ENCODE assay signal across 8 mouse cellular contexts in genomic region chr4:144892937-144893272, GRCm38 (mm10). TPM values are rescaled to one million over a fixed set of nuclear protein-coding genes. Genes with fewer than 3 reads are reported as not detected.
A peak's percentile ranks its signal among the peaks of the same experiment; 100 is the strongest.
DNase-seq lines count a peak whose midpoint lies in the region; ATAC-seq and TF ChIP-seq lines count a peak whose summit lies in the region.

No protein-coding gene starts in this region.

- H3K36me3 ChIP-seq in limb, embryonic 11.5 days (ENCODE audit: control insufficient read depth, insufficient read depth, low read length), result no peaks in the 10 kb centered on the region
- H3K36me3 ChIP-seq in neural tube, embryonic 13.5 days, result no peaks in the 10 kb centered on the region

- no peaks in the 10 kb centered on the region for H3K9me3 ChIP-seq in limb, embryonic 11.5 days (ENCODE audit: control insufficient read depth, low read length)
- no peaks in the 10 kb centered on the region for H3K9me3 ChIP-seq in neural tube, embryonic 13.5 days

- no peak for TF ChIP-seq CTCF in lung, adult 2 months (IDR thresholded peaks at IDR 0.05; ENCODE audit: insufficient read depth, low read length)
- TF ChIP-seq CTCF in embryonic fibroblast, embryonic 13.5 days (IDR thresholded peaks at IDR 0.05; ENCODE audit: borderline replicate concordance, insufficient read depth, low read length), result no peak

- H3K4me2 ChIP-seq in limb, embryonic 11.5 days (ENCODE audit: low read depth, severe bottlenecking), result peak overlapping the region; percentile 97
- peak overlapping the region; percentile 85 for H3K4me2 ChIP-seq in neural tube, embryonic 13.5 days

- under 1% methylated on average over 12 of the region's 12 CpGs for WGBS in lung, adult 2 months
- WGBS in limb, embryonic 11.5 days, result under 1% methylated on average over 12 of the region's 12 CpGs
- WGBS in neural tube, embryonic 13.5 days, result 0% methylated on average over 9 of the region's 12 CpGs

- H3K4me3 ChIP-seq in lung, adult 2 months (replicated peaks; ENCODE audit: extremely low read depth, low read depth, low read length), result peak overlapping the region; percentile 89
- peak overlapping the region; percentile 65 for H3K4me3 ChIP-seq in embryonic fibroblast, embryonic 13.5 days (ENCODE audit: insufficient read depth, low read length)
- H3K4me3 ChIP-seq in limb, embryonic 11.5 days (ENCODE audit: low read depth, low read length), result peak overlapping the region; percentile 61
- H3K4me3 ChIP-seq in neural tube, embryonic 13.5 days, result peak overlapping the region; percentile 49

- H3K4me1 ChIP-seq in lung, adult 2 months (ENCODE audit: control insufficient read depth, insufficient read depth, low read length), result peaks cover 25% of the 10 kb centered on the region
- peaks cover 5% of the 10 kb centered on the region for H3K4me1 ChIP-seq in embryonic fibroblast, embryonic 13.5 days (ENCODE audit: control insufficient read depth, insufficient read depth, low read length)
- peaks cover 23% of the 10 kb centered on the region for H3K4me1 ChIP-seq in limb, embryonic 11.5 days (ENCODE audit: control insufficient read depth, insufficient read depth, low read length)
- H3K4me1 ChIP-seq in neural tube, embryonic 13.5 days (replicated peaks), result peaks cover 57% of the 10 kb centered on the region

- no peak for DNase-seq in lung, adult 2 months
- no peak for DNase-seq in lung, postnatal 4 days
- DNase-seq in limb, embryonic 11.5 days (ENCODE audit: low spot score), result no peak
- no peak for DNase-seq in retina, embryonic 14.5 days (ENCODE audit: low spot score)
- no peak for DNase-seq in cerebellum, adult 9-10 months
- no peak for DNase-seq in spleen, postnatal 36 days (ENCODE audit: low spot score in 2 of 2)

- no peak for TF ChIP-seq POLR2A in lung, adult 2 months (IDR thresholded peaks at IDR 0.05; ENCODE audit: borderline replicate concordance, extremely low read depth, low read depth, low read length)
- TF ChIP-seq POLR2A in embryonic fibroblast, embryonic 13.5 days (IDR thresholded peaks at IDR 0.05; ENCODE audit: low read depth, low read length), result no peak

- H3K27me3 ChIP-seq in limb, embryonic 11.5 days (ENCODE audit: control insufficient read depth, insufficient read depth, low read length), result no peaks in the 10 kb centered on the region
- peaks cover 13% of the 10 kb centered on the region; the same call in 1 of the 2 replicates for H3K27me3 ChIP-seq in neural tube, embryonic 13.5 days

- peak overlapping the region; percentile 6 for H3K27ac ChIP-seq in embryonic fibroblast, embryonic 13.5 days (ENCODE audit: insufficient read depth, low read length)
- peak overlapping the region; percentile 75 for H3K27ac ChIP-seq in limb, embryonic 11.5 days (replicated peaks; ENCODE audit: low read depth, low read length)
- peak overlapping the region; percentile 61 for H3K27ac ChIP-seq in neural tube, embryonic 13.5 days (replicated peaks)

- H3K9ac ChIP-seq in limb, embryonic 11.5 days (ENCODE audit: low read length), result peak overlapping the region; percentile 68
- H3K9ac ChIP-seq in neural tube, embryonic 13.5 days, result peak overlapping the region; percentile 69

- ATAC-seq in limb, embryonic 11.5 days (ENCODE audit: insufficient number of reproducible peaks, low FRiP score, low TSS enrichment, low read depth), result no peak
- ATAC-seq in neural tube, embryonic 13.5 days (ENCODE audit: low read depth), result no peak

RNA-seq across cellular contexts. Expression of gene Dhrs3, which starts 0.3 kb away (rescaled TPM):
- polyA plus RNA-seq in lung, adult 2 months (2012; rRNA removed), result 150 and 175 TPM in 2 replicates
- 21.9 and 23.8 TPM in 2 replicates for polyA plus RNA-seq in embryonic fibroblast, embryonic 13.5 days (2011; ENCODE audit: insufficient read length, low read depth, missing spikeins)
- polyA plus RNA-seq in limb, embryonic 11.5 days (2014; fragmentation: Nextera tagmentation; extraction: Ambion mirVana), result 48.5 and 50.2 TPM in 2 replicates
- polyA plus RNA-seq in neural tube, embryonic 13.5 days (2015; fragmentation: Nextera tagmentation; extraction: Ambion mirVana), result 45.8 and 52.2 TPM in 2 replicates

Comparison
In these comparisons a context has a peak if more than half of its experiments do, and no peak if none do; other contexts are left out.
1. H3K27ac ChIP-seq: peak in every context shown above with its lines; median percentile 75 in limb, embryonic 11.5 days; 61 in neural tube, embryonic 13.5 days; 6 in embryonic fibroblast, embryonic 13.5 days.